Mouse (Mus musculus): ENCODE results near the gene Olfr1271. TPM values are rescaled to one million over a fixed set of nuclear protein-coding genes. Genes with fewer than 3 reads are reported as not detected.

The Olfr1271 gene
- polyA plus RNA-seq (2012; fragmentation: generic; extraction: Trizol) = not detected

GRCm38 (mm10) chr2:90270932-90271331 is at the start of gene Olfr1271:
Olfr1271 (minus strand) TSS chr2:90271032.

GRCm38 (mm10) chr2:90292741-90293140 is 21.9 kb upstream of the Olfr1271 start, which contains the start of gene Olfr1272:
Olfr1272 (minus strand) TSS chr2:90292841.

GRCm38 (mm10) chr2:90257492-90257891 is 13.3 kb downstream of the Olfr1271 start, which contains the start of gene Olfr142:
Olfr142 (minus strand) TSS chr2:90257592.

GRCm38 (mm10) chr2:90224393-90224792 is 46.4 kb downstream of the Olfr1271 start, which contains the start of gene Olfr1506:
Olfr1506 (minus strand) TSS chr2:90224493.

Other genes starting within 250 kb of the Olfr1271 start
- gene Olfr1264, start 245.5 kb downstream of the Olfr1271 start, polyA plus RNA-seq (2012; fragmentation: generic; extraction: Trizol) = not detected
- not detected for gene Olfr1265, start 235.7 kb downstream of the Olfr1271 start, polyA plus RNA-seq (2012; fragmentation: generic; extraction: Trizol)
- gene Olfr140, start 207.4 kb downstream of the Olfr1271 start, polyA plus RNA-seq (2012; fragmentation: generic; extraction: Trizol) = not detected
- not detected for gene Olfr1269, start 149.6 kb downstream of the Olfr1271 start, polyA plus RNA-seq (2012; fragmentation: generic; extraction: Trizol)
- not detected for gene Olfr32, start 128.7 kb downstream of the Olfr1271 start, polyA plus RNA-seq (2012; fragmentation: generic; extraction: Trizol)
- gene Olfr1270, start 117.9 kb downstream of the Olfr1271 start, polyA plus RNA-seq (2012; fragmentation: generic; extraction: Trizol) = not detected
- gene Olfr1506, start 46.5 kb downstream of the Olfr1271 start, polyA plus RNA-seq (2012; fragmentation: generic; extraction: Trizol) = not detected
- gene Olfr142, start 13.4 kb downstream of the Olfr1271 start, polyA plus RNA-seq (2012; fragmentation: generic; extraction: Trizol) = not detected
- not detected for gene Olfr1272, start 21.8 kb upstream of the Olfr1271 start, polyA plus RNA-seq (2012; fragmentation: generic; extraction: Trizol)
- not detected for gene Gm13769, start 51.2 kb upstream of the Olfr1271 start, polyA plus RNA-seq (2012; fragmentation: generic; extraction: Trizol)
- not detected for gene Olfr1274-ps, start 127.7 kb upstream of the Olfr1271 start, polyA plus RNA-seq (2012; fragmentation: generic; extraction: Trizol)

All from C3H10T1/2 (cell line).